Mouse (Mus musculus) ES-E14 (cell line): ENCODE results near the gene Rad9a. TPM values are rescaled to one million over a fixed set of nuclear protein-coding genes. Genes with fewer than 3 reads are reported as not detected.
A peak's percentile ranks its signal among the peaks of the same experiment; 100 is the strongest.

ENCODE experiments used
- DNase-seq: peaks from one replicate; pipeline ENCODE4 v3.0.0-alpha.2; 2013; ENCODE audit warnings: low read depth, low spot score
- H3K27ac ChIP-seq: 2 replicates; pipeline ENCODE4 v1.5.1; 2012; ENCODE audit warnings: low read depth, mild to moderate bottlenecking, low read length, moderate library complexity, mixed read lengths; ENCODE audit not compliant: poor library complexity, insufficient read depth, severe bottlenecking
- H3K36me3 ChIP-seq: 2 replicates; pipeline ENCODE4 v1.6.1; 2012; ENCODE audit warnings: mild to moderate bottlenecking, low read length, moderate library complexity, mixed read lengths; ENCODE audit not compliant: control insufficient read depth, poor library complexity, insufficient read depth, severe bottlenecking
- H3K4me1 ChIP-seq, 2 experiments: fragments of 150-350 bp in 1 of 2; sonication (generic) in 1 of 2; 2 replicates each; pipeline ENCODE4 v1.6.1; 2012; ENCODE audit warnings: low read length in 2 of 2, mild to moderate bottlenecking in 1 of 2, mixed read lengths in 1 of 2; ENCODE audit not compliant: control insufficient read depth in 2 of 2, insufficient read depth in 2 of 2, poor library complexity in 1 of 2
- H3K4me3 ChIP-seq, 2 experiments: fragments of 150-350 bp in 1 of 2; sonication (generic) in 1 of 2; 2 replicates each; pipeline ENCODE4 v1.5.1; 2012; ENCODE audit warnings: low read length in 2 of 2, low read depth in 1 of 2, mild to moderate bottlenecking in 1 of 2, mixed read lengths in 1 of 2; ENCODE audit not compliant: insufficient read depth in 1 of 2, poor library complexity in 1 of 2, severe bottlenecking in 1 of 2
- H3K9ac ChIP-seq: 2 replicates; pipeline ENCODE4 v1.6.1; 2012; ENCODE audit warnings: low read depth, mild to moderate bottlenecking, low read length, mixed read lengths; ENCODE audit not compliant: poor library complexity, insufficient read depth, severe bottlenecking
- H3K9me3 ChIP-seq: fragments of 150-350 bp; sonication (generic); 2 replicates; pipeline ENCODE4 v1.6.1; 2012; ENCODE audit warnings: low read depth, mild to moderate bottlenecking, low read length; ENCODE audit not compliant: control insufficient read depth, insufficient read depth
- CHD2 ChIP-seq: IDR thresholded peaks from 2 replicates; pipeline ENCODE4 v1.6.1; 2014; ENCODE audit warnings: mild to moderate bottlenecking, low read depth, low read length, inconsistent platforms
- HCFC1 ChIP-seq: IDR thresholded peaks from 2 replicates; pipeline ENCODE4 v1.6.1; 2012; ENCODE audit warnings: low read length, inconsistent platforms, borderline replicate concordance; ENCODE audit not compliant: insufficient read depth
- MAFK ChIP-seq: IDR thresholded peaks from 2 replicates; pipeline ENCODE4 v1.6.1; 2014; ENCODE audit warnings: mild to moderate bottlenecking, low read depth, low read length, inconsistent platforms; ENCODE audit not compliant: insufficient read depth
- ZC3H11A ChIP-seq: IDR thresholded peaks from 2 replicates; pipeline ENCODE4 v1.6.1; 2012; ENCODE audit warnings: low read depth, mild to moderate bottlenecking, inconsistent platforms, low read length, borderline replicate concordance
- ZNF384 ChIP-seq: IDR thresholded peaks from 2 replicates; pipeline ENCODE4 v1.6.1; 2012; ENCODE audit warnings: low read depth, low read length, inconsistent platforms
- in situ Hi-C, 2 experiments: fragments of 600-800 bp; cut with MboI; formaldehyde crosslinking; loops; one replicate each; pipeline ENCODE4 v1.15.1; 2025; ENCODE audit warnings: low sequenced_read_pairs in 2 of 2, inconsistent platforms in 1 of 2; ENCODE audit not compliant: unreplicated experiment in 2 of 2
- total RNA-seq: library from RNA; depleted of rRNA; stranded (reverse); fragments of 300-350 nt; gene quantifications from 2 replicates; pipeline ENCODE4 v1.2.3, GENCODE M21; 2012

Gene Rad9a
- total RNA-seq, 1 experiment, result 33.1 TPM

GRCm38 (mm10) chr19:4150567-4151487 lies 50.6 kb downstream of the Rad9a start:
- TF ChIP-seq CHD2, result no peak
- no peak for TF ChIP-seq ZC3H11A
- no peak for TF ChIP-seq ZNF384
- no peak for TF ChIP-seq MAFK
- TF ChIP-seq HCFC1, result no peak
- Histone ChIP-seq H3K27ac (no peak overlapping the region), H3K9me3 (no peaks in the 10 kb centered on the region), H3K36me3 (peaks cover 25% of the 10 kb centered on the region), H3K4me3 (no peak overlapping the region), H3K4me1 (peaks cover 3 to 57% of the 10 kb centered on the region in 2 experiments), H3K9ac (no peak overlapping the region)
- no peak for DNase-seq
- in situ Hi-C loops, result no loop called here

DNA sequence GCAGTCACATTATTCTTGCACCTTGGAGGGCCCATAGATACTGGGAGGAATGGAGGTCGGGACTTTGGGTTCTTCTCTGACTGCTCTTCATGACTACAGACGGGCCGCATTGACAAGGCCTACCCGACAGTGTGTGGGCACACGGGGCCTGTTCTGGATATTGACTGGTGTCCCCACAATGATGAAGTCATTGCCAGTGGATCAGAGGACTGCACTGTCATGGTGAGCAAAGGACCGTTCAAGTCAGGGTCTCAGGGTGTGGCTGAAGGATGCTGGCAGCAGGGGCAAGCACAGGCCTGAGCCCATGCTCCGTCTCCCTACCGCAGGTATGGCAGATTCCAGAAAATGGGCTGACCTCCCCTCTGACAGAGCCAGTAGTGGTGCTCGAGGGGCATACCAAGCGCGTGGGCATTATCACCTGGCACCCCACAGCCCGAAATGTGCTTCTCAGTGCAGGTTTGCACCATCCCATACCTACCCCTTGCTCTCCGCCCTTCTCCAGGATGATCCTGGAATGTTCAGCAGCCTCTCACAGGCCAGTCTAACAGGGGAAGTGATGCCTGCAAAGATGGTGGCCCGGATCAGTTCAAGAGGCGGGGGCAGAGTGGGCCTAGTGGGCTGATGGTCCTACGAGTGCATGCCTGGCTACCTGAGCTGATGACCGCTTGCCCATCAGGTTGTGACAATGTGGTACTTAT lies 51.5 kb downstream of the Rad9a start:
- in situ Hi-C loops, result no loop called here

GRCm38 (mm10) chr19:4149283-4149682 lies 52.2 kb downstream of the Rad9a start:
- H3K9ac ChIP-seq, result peak overlapping the region; percentile 86; the same call in 1 of the 2 replicates
- peaks cover 25% of the 10 kb centered on the region for H3K36me3 ChIP-seq
- H3K27ac ChIP-seq, result no peak overlapping the region
- no peaks in the 10 kb centered on the region for H3K9me3 ChIP-seq
- DNase-seq, result no peak
- in situ Hi-C loops, result no loop called here
- peaks cover 3 to 48% of the 10 kb centered on the region in 2 experiments for H3K4me1 ChIP-seq
- H3K4me3 ChIP-seq, result peak overlapping the region; percentile 85 to 86
- TF ChIP-seq ZNF384, result no peak
- no peak for TF ChIP-seq CHD2
- no peak for TF ChIP-seq MAFK
- no peak for TF ChIP-seq HCFC1
- TF ChIP-seq ZC3H11A, result no peak

More for the DNA sequence above, 51.5 kb downstream of the Rad9a start:
- peaks cover 3 to 54% of the 10 kb centered on the region in 2 experiments for H3K4me1 ChIP-seq
- DNase-seq, result no peak
- TF ChIP-seq HCFC1 (no peak), ZC3H11A (no peak), MAFK (no peak)
- no peaks in the 10 kb centered on the region for H3K9me3 ChIP-seq
- H3K4me3 ChIP-seq, result 0 out of 4 replicates have a peak overlapping the region, but pooled peaks of 1 of the 2 experiments have one; percentile 2
- peak overlapping the region; percentile 15; the same call in 1 of the 2 replicates for H3K9ac ChIP-seq
- H3K27ac ChIP-seq, result no peak overlapping the region
- peaks cover 25% of the 10 kb centered on the region for H3K36me3 ChIP-seq

DNA sequence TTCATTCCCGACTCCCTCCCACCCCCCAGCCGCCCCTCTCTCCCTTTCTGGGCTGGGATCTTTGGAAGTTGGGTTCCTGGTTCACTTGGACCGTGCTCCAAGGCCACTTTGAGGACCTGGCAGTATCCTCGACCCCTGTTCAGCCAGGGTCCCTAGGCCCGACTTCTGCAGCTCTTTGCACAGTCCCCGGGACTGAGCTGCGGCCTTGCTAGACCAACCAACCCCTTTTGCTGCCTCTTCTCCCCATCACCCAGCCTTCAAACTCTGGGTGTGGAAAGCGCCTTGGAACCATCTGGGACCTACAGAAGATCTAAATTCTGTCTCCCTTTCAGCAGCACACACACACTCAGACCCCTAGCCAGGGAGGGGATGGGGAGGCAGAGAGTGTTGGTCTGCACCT lies 52.6 kb downstream of the Rad9a start:
- no peak overlapping the region; the same call in 1 of the 2 replicates for H3K27ac ChIP-seq
- in situ Hi-C loops, result no loop called here
- H3K36me3 ChIP-seq, result peaks cover 25% of the 10 kb centered on the region
- H3K9ac ChIP-seq, result peak overlapping the region; percentile 86
- no peaks in the 10 kb centered on the region for H3K9me3 ChIP-seq
- DNase-seq, result no peak
- peaks cover 3 to 44% of the 10 kb centered on the region in 2 experiments for H3K4me1 ChIP-seq
- no peak for TF ChIP-seq ZNF384
- no peak for TF ChIP-seq HCFC1
- TF ChIP-seq MAFK, result no peak
- no peak for TF ChIP-seq ZC3H11A
- peak overlapping the region; percentile 85 to 86 for H3K4me3 ChIP-seq
